ENCODE assay signal across 8 mouse cellular contexts in the genomic region with DNA sequence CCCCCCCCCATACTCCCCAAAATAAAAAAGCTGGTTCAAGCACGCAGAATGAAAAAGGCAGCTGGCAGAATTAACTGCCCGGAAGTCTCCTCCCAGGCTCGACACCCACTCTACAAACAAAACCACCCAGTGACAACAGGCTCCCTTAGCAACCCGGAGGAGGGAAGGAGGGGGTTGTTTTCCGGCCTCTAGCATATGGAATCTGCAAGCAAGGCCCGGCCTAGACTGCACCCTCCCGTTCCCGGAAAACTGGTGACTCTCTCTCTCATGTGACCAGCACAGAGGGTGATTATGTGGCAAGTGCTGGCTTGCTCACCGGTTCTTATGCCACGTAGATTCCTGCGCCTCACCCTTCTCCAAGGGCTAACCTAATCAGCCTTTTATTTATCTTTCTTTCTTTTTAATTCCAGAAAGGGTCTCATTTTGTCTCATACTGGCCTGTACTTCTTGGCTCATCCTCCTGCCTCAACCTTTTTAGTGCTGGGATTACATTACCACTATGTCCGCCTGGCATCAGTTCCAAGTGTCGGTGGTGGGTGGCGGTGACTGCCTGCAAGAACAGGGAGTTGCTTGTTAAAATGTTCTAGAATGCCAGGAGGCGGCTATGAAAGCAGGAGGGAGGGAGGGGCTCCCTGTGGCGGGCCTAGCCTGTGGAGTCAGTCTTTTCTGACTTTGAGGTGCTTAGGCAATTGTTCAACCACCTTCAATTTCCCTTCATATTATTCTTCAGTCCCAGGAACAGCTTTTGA. TPM values are rescaled to one million over a fixed set of nuclear protein-coding genes. Genes with fewer than 3 reads are reported as not detected.
DNase-seq lines count a peak whose midpoint lies in the region; ATAC-seq lines count a peak whose summit lies in the region.

No protein-coding gene starts in this region.

- H3K36me3 ChIP-seq in intestine, embryonic 16.5 days (ENCODE audit: control insufficient read depth, insufficient read depth, low read length), result no peaks in the 10 kb centered on the region

- ATAC-seq in intestine, embryonic 16.5 days, result peak; percentile 79

- peak overlapping the region; percentile 56 for H3K4me3 ChIP-seq in intestine, embryonic 16.5 days (ENCODE audit: low read length)

- no peaks in the 10 kb centered on the region for H3K9me3 ChIP-seq in intestine, embryonic 16.5 days (ENCODE audit: control insufficient read depth, low read length)

- H3K27ac ChIP-seq in intestine, embryonic 16.5 days (ENCODE audit: low read length), result peak overlapping the region; percentile 99

- no peaks in the 10 kb centered on the region for H3K27me3 ChIP-seq in intestine, embryonic 16.5 days (replicated peaks; ENCODE audit: control insufficient read depth, insufficient read depth, low read length)

- peaks cover 71% of the 10 kb centered on the region for H3K4me1 ChIP-seq in intestine, embryonic 16.5 days (ENCODE audit: control insufficient read depth, insufficient read depth, low read length)

- intact Hi-C loops in left cerebral cortex, postnatal 25 days (cut with DNase I), result loop anchor here (1.0 kb wide), 2 partner anchors 24 to 43 kb away; no protein-coding TSS in a partner anchor

- peak overlapping the region; percentile 69 for H3K4me2 ChIP-seq in intestine, embryonic 16.5 days (ENCODE audit: low read depth, low read length)

- WGBS in intestine, embryonic 16.5 days, result 6% methylated on average over 16 of the region's 16 CpGs

- peak; percentile 92 for DNase-seq in adrenal gland, adult 2 months
- DNase-seq in embryo, embryonic 11 days, result peak; percentile 92
- peak; percentile 57 to 82 for DNase-seq in gastrocnemius, postnatal 4 days (ENCODE audit: low spot score in 2 of 2)
- peak; percentile 89 to 98 for DNase-seq in left cerebral cortex, postnatal 25 days (ENCODE audit: low spot score in 2 of 2)
- peak; percentile 91 for DNase-seq in mesoderm, embryonic 11.5 days (ENCODE audit: low read depth, low spot score)
- peak; percentile 87 for DNase-seq in right cerebral cortex, postnatal 25 days
- peak; percentile 95 for DNase-seq in yolk sac, embryonic 10.5 days (ENCODE audit: low spot score)

- peak overlapping the region; percentile 75 for H3K9ac ChIP-seq in intestine, embryonic 16.5 days (ENCODE audit: low read depth, low read length)

RNA-seq across cellular contexts. Expression of gene Frmd8, which starts 28.3 kb away (rescaled TPM):
- total RNA-seq in adrenal gland, adult 2 months (2021), result 10 to 100 TPM; 41.2 to 51.4 TPM
- 27.8 and 36.4 TPM in 2 replicates for polyA plus RNA-seq in adrenal gland, adult 2 months (2012; rRNA removed)
- total RNA-seq in gastrocnemius, postnatal 4 days (2021), result 10 to 100 TPM; 16.2 to 16.7 TPM
- polyA plus RNA-seq in intestine, embryonic 16.5 days (2015; fragmentation: Nextera tagmentation; extraction: Ambion mirVana), result 31.1 and 31.7 TPM in 2 replicates
- 10 to 100 TPM in 1 of 2 experiments, 1 to 10 TPM in 1; 9.5 to 14.6 TPM for total RNA-seq in left cerebral cortex, postnatal 25 days (2021)

RNA-seq across cellular contexts. Expression of gene Slc25a45, which starts 30.9 kb away (rescaled TPM):
- 10 to 100 TPM; 15.5 to 36.2 TPM for total RNA-seq in adrenal gland, adult 2 months (2021)
- polyA plus RNA-seq in adrenal gland, adult 2 months (2012; rRNA removed), result 42.4 and 44.6 TPM in 2 replicates
- total RNA-seq in gastrocnemius, postnatal 4 days (2021), result 1 to 10 TPM; 3.7 to 3.8 TPM
- polyA plus RNA-seq in intestine, embryonic 16.5 days (2015; fragmentation: Nextera tagmentation; extraction: Ambion mirVana), result 3.4 and 4.1 TPM in 2 replicates
- 1 to 10 TPM; 2.5 to 3.0 TPM for total RNA-seq in left cerebral cortex, postnatal 25 days (2021)

RNA-seq across cellular contexts. Expression of gene Tigd3, which starts 47.2 kb away (rescaled TPM):
- total RNA-seq in adrenal gland, adult 2 months (2021), result 1 to 10 TPM; 1.0 to 1.1 TPM
- polyA plus RNA-seq in adrenal gland, adult 2 months (2012; rRNA removed), result 0.48 and 0.53 TPM in 2 replicates
- total RNA-seq in gastrocnemius, postnatal 4 days (2021), result 1 to 10 TPM; 1.5 to 2.6 TPM
- 1.5 and 1.7 TPM in 2 replicates for polyA plus RNA-seq in intestine, embryonic 16.5 days (2015; fragmentation: Nextera tagmentation; extraction: Ambion mirVana)
- 1 to 10 TPM; 4.5 to 5.5 TPM for total RNA-seq in left cerebral cortex, postnatal 25 days (2021)

Comparison
In these comparisons a context has a peak if more than half of its experiments do, and no peak if none do; other contexts are left out.
1. Peak in every context shown above with its lines: DNase-seq, ATAC-seq, H3K4me3 ChIP-seq and H3K27ac ChIP-seq.